Mouse (Mus musculus): ENCODE measurements around the gene Lasp1.
A peak's percentile ranks its signal among the peaks of the same experiment; 100 is the strongest.
"Not testable (repeated sequence)": the region's sequence is repeated elsewhere in the genome, so short reads cannot be mapped to it uniquely, and the experiment has no call there.

Gene Lasp1

GRCm38 (mm10) chr11:97829913-97830476 is 31.2 kb downstream of the Lasp1 start:
- no peak for DNase-seq

DNA sequence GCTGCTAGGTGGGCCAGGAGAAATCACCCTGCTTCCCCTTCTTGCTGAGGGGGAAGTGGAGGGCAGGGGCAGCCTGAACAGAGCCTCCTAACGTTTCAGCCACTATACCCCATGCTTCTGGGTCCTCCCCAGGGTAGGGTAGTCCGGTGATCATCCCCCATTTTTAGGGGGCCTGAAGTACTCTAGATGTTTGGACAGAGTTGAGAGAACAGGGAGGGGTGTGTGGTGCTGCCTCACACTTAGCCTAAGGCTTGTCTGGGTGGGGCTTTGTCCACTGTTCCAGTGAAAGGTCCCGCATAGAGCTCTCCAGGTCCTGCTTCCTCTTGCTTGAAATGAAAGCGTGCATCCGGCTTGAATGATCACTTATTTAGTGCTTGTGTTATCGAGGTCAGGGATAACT is 31.7 kb downstream of the Lasp1 start:
- no peak for DNase-seq

- DNase-seq, result no peak
These were observed 33.2 kb downstream of the Lasp1 start for GRCm38 (mm10) chr11:97832001-97832400.

DNA sequence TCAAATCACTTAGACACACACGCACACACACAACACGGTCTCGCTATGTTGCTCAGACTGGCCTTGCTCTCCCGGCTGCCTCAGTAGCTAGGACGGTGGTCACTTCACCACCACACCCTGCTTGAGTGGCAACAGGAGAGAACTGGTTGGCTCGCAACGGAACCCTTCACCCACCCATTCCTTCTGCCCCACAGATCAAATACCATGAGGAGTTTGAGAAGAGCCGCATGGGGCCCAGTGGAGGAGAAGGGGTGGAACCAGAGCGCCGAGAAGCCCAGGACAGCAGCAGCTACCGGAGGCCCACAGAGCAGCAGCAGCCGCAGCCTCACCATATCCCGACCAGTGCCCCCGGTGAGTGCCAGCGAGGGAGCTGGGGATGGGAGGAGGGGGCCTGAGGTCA is 34.6 kb downstream of the Lasp1 start:
- DNase-seq, result no peak

GRCm38 (mm10) chr11:97836541-97836940 is 37.7 kb downstream of the Lasp1 start:
- DNase-seq, result no peak

GRCm38 (mm10) chr11:97837051-97837450 is 38.3 kb downstream of the Lasp1 start:
- not testable (repeated sequence) for DNase-seq

DNA sequence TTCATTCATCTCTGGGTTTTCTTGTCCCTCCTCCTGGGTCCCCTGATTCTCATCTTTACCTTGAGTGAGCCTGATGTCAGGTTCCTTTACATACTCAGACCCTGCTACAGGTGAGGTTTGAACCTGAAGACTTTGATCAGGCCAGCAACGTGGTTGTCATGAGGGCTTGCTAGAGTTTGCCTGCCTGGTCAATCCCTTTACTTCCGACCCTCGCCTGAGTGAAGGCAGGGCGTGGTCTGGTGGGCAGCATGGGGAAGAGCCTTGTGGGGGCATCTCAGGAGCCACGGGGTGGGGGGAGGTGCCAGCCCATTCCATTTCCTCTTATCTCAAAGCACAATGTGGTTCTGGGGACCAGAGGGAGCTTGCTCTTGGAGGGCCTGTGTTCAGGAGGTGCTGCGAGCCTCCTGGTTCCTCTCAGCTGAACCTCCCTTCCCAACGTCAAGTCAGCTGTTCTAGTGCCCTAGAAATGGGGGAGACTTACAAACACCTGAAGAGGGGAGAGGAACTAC is 38.9 kb downstream of the Lasp1 start:
- DNase-seq, result no peak

DNA sequence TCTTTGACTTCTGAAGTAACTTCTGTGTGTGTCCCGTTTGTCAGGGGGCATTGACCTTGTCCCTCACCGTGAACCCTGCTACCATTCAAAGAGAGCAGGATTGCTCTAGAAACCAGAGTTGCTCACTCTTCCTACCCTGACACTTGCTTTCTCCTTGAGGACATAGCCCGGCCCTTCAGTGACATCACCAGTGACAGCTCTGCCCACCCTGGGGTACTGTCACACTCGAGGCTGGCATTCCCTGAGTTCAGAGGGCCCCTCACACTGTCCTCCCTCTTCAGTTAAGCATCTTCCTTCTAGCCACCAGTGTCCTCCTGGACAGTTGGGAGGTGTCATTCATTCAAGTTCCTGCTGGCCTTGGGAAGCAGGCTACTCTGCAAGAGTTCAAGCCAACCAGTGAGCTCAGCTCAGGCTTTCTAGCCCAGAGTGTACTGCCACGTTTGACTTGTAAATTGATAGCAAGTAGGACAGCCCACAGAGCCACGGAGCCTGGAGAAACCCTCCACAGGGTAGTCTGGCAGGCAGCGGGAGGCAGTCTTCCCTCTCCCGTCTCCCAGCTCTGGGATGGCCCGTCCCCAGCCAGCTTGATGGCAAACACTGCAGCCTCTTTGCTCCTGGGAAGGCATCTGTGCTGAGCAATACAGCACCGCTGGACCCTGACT is 40.1 kb downstream of the Lasp1 start:
- DNase-seq, result no peak

DNA sequence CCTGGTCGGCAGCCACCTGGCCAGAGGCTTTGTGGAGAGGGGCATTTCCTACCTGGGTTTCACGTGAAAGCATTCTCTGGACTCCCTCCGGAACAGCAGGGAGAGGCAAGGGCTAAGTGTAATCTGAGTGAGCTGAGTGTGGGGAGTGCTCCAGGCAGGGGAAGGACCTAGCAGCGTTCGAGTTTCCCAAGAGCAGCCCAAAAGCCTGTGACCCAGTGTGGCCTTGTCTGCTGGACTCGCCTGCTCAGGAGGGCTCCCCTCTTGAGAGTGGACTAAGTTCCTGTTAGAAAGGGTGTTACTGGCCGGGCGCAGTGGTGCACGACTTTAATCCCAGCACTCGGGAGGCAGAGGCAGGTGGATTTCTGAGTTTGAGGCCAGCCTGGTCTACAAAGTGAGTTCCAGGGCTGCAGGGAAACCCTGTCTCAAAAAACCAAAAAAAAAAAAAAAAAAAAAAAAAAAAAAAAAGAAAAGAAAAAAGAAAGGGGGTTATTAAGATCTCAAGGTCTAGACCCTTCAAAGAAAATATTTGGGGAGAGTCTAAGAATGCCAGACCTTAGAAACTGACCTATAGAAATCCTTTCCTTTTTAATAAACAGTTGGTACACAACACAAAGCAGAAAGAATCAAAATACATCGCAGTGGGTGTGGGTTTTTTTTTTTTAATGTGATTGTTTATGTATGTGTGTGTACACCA is 40.8 kb downstream of the Lasp1 start:
- no peak for DNase-seq

- no peak for DNase-seq
These were observed 41.3 kb downstream of the Lasp1 start for GRCm38 (mm10) chr11:97840135-97840490.

DNA sequence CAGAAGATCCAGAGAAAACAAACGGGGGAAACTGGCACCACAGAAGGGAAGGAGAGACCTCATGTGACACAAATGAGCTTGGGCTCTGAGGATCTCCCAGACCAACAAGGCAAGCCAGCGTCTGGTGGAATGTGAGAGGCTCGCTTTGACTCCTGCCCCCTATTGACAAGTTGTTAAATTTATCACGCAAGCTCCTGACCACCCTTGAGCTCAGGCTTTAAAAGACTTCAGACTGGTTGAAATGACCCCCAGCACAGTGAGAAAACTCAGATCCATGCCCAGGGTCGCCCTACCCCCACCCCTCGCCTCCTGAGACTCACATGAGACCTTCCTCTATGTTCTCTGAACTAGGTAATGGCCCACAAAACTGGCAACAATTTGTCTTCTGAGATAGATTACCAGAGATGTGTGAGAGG is 41.7 kb downstream of the Lasp1 start, which contains the start of gene B230217C12Rik:
Gene B230217C12Rik (plus strand): TSS at position 242 of the 416 bp plus-strand sequence.
- DNase-seq, result no peak

DNA sequence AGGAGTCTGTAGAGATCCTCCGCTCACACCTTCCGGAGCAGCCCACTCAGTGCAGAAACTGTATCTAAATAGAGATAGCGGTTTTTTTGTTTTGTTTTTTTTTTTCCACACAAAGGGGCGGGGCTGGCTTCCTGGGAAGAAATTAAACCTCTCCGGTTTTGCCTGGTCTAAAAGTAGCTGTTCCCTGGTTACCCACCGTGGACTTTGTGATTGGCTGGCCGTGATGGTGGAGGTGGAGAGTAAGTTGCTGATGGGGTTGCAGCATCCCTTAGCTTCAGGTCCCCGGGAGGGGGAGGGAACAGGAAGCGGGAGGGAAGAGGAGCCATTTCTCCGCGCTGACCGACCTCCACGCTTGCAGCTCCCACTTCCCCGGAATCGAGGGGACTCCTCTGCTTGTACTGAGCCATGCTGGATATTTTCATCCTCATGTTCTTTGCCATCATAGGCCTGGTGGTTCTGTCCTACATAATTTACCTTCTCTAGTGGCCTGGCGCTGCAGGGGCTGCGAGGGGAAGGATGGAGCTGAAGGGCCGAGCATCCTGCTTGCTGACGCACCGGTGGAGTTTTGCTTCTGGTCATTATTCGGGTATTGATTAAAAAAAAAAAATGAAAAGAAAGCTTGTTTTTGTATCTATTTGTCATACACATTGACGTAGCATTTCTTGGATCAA is 42.3 kb downstream of the Lasp1 start:
- DNase-seq, result peak; percentile 80

DNA sequence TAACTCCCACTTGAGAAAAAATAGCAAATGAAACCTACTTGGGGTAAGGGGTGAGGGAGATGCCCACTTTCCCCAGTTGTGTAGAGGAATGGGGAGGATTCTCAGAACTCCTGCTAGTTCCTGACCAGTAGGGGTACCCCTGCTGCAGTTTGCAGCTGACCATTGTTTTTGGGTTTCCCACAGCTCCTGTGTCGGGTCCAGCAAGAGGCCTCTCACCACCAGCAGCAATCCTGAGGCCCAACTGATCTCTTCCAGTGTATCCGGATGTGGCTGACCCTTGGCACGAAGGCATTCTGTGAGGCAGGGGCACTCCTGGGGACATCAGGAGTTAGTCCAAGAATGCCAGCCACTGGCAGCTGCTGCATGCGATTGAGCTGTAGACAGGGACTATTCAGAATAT is 43.2 kb downstream of the Lasp1 start:
- DNase-seq, result no peak

DNA sequence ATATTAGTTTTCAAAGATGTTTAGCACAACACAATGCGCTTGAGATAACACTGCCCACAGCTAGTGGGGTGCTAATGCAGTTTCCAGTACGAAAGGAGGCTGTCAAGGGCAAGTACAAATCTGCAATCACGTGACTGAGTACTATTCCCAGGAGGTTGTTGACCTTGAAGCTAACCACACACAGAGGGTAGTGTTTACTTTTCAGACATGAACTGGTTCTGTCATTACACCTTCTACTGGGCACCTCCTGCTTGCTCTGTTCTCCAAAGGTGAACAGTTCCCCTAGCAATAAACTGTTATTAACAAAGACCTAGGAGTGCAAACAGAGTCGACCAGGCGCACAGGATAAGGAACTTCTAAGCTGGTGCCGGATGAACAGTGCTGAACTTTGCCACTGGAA is 51.6 kb downstream of the Lasp1 start:
- peak; percentile 67 for DNase-seq

- DNase-seq, result no peak
These were observed 52.8 kb downstream of the Lasp1 start for GRCm38 (mm10) chr11:97851601-97852000.

DNA sequence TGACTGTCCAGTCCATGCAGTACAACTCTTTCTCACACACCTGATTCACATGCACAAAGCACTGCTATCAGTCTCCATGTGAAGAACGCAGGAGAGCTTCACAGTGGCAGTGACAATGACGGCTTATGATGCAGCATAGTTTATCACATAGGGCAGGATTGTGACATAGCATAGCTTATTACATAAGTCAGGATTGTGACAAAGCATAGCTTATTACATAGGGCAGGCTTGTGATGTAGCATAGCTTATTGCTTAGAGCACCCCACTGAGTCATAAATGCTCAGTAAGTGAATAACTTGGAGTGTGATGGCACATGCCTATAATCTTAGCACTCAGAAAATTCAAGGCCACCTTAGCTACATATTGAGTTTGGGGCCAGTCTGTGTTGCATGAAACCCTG is 56.7 kb downstream of the Lasp1 start:
- DNase-seq, result no peak

DNA sequence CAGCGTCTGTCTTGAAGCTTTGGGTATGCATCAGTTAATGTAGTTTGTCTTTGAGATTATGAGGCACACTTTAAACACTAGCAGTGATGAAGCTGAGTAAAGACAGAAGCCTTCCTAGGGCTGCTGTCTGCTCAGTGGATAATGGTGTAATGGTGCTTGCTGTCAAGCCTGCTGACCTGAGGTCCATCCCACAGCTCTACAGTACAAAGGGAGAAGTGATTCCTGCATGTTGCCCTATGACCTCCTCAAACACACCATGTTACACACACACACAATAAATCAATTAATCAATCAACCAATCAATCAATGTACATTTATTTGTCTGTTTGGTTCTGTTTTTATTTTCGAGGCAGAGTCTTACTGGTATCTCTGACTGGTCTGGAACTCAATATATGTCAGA is 63.3 kb downstream of the Lasp1 start:
- DNase-seq, result no peak

DNA sequence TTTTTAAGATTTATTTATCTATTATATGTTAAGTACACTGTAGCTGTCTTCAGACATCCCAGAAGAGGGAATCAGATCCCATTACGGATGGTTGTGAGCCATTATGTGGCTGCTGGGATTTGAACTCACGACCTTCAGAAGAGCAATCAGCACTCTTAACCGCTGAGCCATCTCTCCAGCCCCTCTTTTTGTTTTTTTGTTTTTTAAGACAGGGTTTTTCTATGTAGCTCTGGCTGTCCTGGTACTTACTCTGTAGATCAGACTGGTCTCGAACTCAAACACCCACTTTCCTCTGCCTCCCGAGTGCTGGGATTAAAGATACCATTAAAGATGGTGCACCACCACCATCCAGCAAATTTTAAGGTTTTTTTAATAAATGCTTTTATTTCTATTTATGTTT is 66.6 kb downstream of the Lasp1 start:
- no peak for DNase-seq

DNA sequence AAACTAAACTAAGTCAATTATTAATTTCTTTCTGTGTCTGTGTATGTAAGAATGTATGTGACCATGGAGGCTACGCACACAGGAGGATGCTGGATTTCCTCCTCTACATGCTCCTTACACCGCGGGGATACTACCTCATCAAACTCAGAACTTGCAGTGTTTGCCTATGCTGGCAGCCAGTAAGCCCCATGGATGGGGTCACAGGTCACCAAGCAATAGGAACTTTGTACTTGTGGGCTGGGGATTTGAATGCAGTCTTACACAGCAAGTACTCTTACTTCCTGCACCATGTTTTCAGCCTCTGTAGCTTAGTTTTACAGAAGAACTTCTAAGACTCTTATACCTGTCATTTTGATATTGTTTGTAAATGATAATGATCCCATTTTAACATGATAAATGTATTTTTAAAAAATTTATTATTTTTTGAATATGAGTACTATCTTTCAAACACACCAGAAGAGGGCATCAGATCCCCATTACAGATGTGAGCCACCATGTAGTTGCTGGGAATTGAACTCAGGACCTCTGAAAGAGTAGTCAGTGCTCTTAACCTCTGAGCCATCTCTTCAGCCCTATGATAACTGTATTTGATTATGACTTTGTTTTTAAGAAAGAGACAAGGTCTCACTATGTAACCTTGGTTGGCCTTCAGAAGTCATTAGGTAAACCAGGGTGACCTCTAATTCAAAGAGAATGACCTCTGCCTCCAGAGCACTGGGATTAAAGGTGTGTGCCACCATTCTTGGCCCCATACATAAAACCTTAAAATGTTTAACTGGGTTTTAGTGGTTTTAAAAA is 67.5 kb downstream of the Lasp1 start:
- peak; percentile 32 for DNase-seq

DNA sequence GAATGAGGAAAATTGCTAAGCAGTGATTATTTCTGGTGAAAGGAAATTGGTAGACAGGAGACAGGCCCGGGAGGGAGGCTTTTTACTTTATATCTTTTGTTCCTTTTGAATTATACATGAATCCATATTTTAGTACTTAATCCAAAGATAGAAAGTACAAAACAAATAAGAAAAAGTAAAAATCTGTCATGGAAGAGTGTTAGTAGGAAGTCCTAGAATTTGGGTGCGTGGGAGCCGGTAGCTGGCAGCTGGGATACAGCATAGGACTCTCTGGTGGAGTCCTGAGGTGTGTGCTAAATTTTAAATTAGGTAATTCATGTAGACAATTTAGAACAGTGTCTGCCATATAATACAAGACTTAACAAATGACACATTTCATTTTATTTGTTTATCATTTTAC is 68.8 kb downstream of the Lasp1 start:
- no peak for DNase-seq

DNA sequence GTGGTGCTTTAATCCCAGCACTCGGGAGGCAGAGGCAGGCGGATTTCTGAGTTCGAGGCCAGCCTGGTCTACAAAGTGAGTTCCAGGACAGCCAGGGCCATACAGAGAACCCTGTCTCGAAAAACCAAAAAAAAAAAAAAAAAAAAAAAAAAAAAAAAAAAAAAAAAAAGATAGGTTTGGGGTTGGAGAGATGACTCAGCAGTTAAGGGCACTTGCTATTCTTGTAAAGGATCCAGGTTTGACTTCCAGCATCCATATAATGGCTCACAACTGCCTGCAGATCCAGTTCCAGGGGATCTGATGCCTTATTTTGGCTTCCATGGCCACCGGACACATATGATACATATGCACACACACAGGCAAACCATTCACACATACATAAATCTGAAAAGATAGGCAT is 73.6 kb downstream of the Lasp1 start:
- DNase-seq, result not testable (repeated sequence)

- no peak for DNase-seq
These were observed 75.6 kb downstream of the Lasp1 start for GRCm38 (mm10) chr11:97874396-97874795.

GRCm38 (mm10) chr11:97877341-97877740 is 78.5 kb downstream of the Lasp1 start:
- DNase-seq, result no peak

Measured in kidney, adult 11 months (tissue).